Mouse (Mus musculus) urinary bladder, postnatal 14 days (tissue): ENCODE data around the gene Avpi1.
"Not testable (repeated sequence)": the region's sequence is repeated elsewhere in the genome, so short reads cannot be mapped to it uniquely, and the experiment has no call there.

ENCODE experiments used
- DNase-seq: peaks from one replicate; pipeline ENCODE4 v3.0.0; 2021; ENCODE audit warnings: low spot score

Gene Avpi1

DNA sequence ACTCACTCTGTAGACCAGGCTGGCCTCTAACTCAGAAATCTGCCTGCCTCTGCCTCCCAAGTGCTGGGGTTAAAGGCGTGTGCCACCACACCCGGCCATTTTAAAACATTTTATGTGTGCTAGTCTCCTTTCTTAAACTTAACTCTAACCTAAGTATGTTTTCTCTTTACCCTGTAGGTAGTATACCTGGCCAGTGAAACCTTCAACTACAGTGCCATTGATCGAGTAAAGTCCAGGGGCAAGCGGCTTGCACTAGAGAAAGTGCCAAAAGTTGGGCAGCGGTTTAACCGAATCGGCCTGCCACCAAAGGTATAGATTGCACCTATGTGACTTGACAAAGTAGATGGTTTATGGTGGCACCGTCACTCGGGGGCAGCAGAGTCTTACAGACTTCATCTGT is 24.2 kb downstream of the Avpi1 start:
- DNase-seq: no peak

DNA sequence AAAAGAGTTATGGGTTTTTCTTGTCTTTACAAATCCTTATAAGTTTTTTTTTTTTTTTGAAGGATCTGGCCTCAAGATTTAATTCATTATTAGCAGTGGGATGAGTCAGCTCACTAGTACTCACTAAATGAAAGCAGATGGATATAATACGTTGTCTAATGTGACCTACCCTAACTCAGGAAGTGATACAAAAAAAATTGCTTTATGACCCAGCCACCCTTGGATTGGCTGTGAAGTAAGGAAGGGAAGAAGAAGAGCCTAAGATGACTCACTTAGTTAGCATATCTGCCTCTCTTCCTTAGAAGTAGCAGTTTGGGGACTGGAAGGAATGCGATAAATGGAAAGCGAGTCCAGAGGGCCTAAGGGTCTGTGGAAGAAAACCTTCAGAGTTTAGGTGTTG is 29.5 kb downstream of the Avpi1 start:
- DNase-seq: no peak

DNA sequence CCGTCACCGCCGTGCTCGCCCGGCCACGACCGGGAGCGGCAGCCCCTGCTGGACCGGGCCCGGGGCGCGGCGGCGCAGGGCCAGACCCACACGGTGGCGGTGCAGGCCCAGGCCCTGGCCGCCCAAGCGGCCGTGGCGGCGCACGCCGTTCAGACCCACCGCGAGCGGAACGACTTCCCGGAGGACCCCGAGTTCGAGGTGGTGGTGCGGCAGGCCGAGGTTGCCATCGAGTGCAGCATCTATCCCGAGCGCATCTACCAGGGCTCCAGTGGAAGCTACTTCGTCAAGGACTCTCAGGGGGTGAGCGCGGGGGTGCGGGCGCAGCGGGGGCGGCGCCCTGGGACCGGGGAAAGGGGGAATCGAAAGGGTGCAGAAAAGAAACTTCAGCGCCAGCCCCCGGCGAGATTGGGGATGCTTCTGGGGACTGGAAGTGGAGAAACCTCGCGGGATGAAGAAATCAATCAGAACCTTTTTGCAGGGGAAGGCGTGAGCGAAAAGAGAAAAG is 38.2 kb downstream of the Avpi1 start:
- peak; percentile 16 for DNase-seq

DNA sequence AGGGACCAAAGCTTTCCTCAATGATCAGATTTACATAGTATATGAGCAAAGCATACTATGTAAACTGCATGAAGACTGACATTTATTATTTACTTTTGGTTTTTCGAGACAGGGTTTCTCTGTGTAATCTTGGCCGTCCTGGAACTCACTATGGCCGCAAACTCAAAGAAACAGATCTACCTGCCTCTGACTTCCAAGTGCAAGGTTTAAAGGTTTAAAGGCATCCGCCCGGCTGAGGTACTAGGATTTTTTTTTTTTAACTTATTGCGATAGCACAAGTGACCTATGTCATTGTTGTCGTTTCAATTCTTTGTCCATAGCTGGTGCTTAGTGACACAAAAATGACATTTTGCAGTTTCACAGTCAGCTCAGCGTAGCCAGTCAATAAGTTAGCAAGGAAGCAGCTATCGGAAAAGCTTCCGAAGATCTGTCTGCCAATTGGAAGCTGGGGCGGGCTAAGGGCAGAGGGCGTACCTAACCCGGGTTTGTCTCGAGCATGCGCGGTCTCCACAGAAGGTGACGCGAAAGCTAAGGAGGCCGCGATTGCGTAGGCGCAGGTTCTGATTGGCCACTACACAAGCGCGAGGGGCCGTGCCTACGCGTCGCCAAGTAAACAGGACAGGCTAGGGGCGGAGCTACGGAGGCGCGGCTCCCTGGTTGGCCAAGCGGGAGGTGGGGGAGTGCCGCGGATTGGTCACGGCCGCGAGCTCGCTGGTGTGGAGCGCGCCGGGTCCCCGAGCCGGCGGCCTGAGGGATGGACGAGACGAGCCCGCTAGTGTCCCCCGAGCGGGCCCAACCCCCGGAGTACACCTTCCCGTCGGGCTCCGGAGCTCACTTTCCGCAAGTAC is 38.9 kb downstream of the Avpi1 start, which contains the start of gene Pi4k2a:
Gene Pi4k2a, plus strand, starts transcription at position 723 of the 848 bp plus-strand sequence.
- peak; percentile 99 for DNase-seq

DNA sequence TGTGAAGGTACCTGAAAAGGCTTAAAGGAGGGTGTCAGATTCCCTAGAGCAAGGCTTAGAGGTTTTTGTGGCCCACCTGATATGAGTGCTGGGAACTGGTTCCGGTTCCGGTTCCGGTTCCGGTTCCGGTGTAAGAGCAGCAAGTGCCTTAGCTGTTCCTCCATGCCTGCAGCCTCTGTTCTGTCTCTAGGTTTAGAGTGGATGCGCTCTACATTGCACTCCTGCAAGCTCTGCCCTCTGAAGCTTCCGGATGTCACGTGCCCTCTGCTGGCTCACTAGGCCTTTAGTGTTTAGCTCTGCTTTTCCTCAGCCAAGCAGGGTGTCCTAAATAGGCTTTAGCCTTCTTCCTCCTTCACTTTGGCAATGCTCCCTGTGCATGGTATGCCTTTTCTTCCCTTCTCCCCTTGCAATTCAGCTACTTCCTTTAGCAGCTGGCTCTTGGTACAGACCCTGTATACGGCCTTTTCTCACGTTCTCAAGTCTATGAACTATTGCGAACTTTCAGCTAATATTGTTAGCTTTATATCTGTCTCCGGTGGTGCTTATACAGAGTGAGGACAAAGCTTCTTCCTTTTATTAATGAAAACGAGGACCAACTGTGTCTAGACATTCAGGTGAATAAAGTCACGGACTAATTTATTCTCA is 39.6 kb downstream of the Avpi1 start:
- DNase-seq: peak; percentile 53

DNA sequence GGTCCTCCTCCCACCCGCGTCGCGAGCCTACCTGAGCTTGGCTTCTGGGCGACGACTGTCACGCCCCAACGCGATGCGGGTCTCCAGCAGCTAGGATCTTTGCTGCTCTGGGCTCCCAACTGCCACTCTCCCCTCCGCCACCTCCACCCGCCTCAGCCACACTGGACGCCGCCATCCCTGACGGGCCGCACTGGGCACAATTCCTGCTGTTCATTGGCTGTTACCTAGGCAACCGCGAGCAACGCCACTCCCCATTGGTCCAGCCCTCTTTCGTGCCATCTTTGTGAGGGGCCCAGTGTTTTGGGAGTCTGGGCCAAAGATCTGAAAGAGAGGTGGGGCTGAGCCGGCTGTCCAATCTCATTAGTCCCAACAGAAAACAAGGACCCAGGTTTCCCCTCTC is 42.7 kb downstream of the Avpi1 start, which contains the start of gene Morn4:
Gene Morn4, minus strand, starts transcription at position 192 of the 400 bp plus-strand sequence.
- peak; percentile 82 for DNase-seq

DNA sequence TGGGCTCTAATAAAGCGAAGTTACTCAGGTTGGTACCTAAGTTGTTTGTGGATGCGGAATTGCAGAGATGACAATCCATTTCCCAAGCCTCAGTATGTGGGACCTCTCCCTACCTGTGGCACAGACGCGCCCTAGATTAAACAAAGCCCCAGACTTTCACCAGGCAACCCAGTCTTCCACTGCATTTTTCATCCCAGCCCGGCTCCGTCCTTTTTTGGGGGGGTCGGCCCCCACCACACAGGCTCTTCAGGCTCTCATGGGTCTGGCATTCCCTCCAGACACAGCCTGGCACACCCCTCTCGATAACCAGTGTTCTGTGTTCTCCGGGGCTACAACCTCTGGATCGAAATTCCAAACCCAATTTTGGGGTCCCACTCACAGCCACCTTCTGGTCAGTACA is 43.2 kb downstream of the Avpi1 start:
- no peak for DNase-seq

DNA sequence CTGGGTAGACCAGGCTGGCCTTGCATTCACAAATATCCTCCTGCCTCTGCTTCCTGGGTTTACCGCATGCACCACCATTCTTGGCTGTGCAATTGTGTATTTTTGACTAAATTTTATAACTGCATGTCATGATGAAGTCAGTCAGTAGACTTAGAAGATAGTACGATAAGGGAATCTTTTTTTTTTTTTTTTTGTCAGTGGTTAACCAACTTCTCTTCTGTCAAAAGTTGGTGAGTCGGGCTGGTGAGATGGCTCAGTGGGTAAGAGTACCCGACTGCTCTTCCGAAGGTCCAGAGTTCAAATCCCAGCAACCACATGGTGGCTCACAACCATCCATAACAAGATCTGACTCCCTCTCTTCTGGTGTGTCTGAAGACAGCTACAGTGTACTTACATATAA is 47.2 kb downstream of the Avpi1 start:
- not testable (repeated sequence) for DNase-seq

DNA sequence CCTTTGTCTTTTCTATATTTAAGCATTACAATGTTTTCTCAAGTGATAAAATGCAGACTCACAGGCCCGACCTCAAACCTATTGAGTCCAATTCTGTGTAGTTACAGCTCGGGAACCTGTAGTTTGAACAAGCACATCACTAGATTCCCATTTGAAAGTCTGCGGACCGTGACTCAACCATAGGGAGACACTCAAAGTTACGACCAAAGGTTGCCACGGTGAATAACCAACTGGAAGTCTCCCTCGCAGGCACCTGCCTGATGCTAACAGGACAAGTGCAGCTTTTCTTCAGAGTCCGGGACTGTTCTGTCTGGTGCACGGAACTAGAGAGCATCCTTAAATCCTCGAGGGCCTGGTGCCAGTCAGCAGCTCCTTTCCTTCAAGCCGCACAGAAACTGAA is 48.4 kb downstream of the Avpi1 start:
- no peak for DNase-seq

DNA sequence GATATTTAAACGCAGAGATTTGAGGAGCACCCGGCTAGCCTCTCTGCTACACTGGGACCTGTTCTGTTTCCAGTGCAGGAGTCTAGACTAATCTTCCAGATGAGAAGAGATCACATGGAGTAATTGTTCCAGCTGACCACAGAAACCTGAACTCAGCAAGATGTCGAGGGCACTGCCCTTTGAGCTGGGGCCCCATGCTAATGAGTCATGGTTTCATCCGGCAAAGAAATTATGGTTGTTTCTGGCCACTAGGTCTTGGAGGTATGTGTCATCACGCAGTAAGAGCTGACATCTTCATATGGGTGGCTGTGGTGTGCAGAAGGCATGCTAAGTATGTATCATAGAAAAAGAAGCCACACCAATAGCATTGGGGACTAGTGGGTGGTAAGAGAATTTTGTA is 48.9 kb downstream of the Avpi1 start:
- no peak for DNase-seq

DNA sequence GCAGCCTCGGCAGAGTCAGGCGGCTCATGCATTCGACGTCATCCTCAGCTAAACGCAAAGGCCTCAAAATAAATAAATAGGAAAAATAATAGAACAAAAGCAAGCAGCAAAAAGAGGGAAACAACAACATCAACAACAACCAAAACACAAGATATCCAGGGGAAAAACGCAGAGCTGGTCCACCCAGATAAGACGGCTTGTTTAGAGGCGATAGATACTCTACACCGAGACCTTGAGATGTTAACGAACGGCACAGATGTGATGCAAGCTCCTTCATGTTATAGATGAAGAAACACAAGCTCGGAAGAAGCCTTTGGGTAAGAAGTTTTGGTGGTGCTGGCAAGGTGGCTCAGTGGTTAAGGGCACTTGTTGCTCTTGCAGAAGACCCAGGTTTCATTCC is 49.9 kb downstream of the Avpi1 start:
- DNase-seq: no peak

DNA sequence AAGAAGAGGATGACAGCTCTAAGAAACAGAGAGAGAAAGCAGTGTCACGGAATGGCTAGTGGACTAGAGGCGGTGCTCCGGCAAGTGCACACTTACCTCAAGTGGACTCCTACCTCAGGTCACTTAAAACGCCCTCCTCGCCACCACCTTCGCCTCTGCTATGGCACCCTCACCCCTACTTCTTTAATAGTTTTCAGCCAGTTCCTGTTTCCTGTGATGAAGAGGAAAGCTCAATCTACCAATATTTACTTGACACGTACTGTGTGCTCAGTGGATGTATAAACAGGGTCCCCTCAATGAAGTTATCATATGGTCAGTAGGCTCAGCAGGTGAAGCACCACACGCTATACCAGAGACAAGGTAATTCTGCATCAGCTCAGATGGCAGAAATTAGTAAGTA is 50.3 kb downstream of the Avpi1 start:
- no peak for DNase-seq

DNA sequence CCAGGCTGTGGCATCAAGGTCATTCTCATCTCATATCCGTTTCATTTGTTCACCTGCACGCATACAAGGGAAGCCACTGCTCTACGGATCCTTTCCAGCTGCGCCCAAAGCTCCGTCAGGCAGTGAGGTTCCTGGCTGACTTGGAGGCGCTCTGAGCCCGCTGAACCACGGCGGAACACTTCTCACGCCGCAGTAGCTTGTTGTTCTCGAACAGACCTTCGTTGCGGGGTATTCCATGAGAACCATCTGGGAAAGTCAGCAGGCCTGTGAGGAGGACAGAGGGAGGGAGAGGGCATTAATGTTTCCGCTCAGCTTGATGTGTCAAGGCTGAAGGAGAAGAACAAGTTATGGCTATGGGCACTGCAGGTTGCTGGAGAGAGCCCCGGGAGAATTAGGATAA is 52.9 kb downstream of the Avpi1 start:
- DNase-seq: no peak

DNA sequence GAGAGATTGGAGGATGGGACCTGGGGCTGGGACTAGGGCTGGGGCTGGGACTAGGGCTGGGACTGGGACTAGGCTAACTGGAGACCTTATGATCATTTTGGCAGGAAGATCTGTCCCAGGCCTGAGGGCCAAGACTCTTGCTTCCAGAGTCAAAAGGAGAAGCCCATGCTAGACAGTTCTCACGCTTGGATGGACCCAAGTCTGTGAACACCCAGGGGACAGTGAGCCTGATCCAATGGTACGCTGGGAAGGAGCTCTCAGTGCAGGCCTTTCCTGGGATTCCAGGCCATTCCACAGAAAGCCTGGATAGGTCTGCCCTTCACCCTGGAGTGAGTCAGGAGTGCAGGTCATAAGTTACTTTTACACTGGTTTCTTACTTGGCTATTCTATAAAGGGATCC is 53.8 kb downstream of the Avpi1 start:
- no peak for DNase-seq
